8 mouse cellular contexts compared by ENCODE assay signal in the genomic region with DNA sequence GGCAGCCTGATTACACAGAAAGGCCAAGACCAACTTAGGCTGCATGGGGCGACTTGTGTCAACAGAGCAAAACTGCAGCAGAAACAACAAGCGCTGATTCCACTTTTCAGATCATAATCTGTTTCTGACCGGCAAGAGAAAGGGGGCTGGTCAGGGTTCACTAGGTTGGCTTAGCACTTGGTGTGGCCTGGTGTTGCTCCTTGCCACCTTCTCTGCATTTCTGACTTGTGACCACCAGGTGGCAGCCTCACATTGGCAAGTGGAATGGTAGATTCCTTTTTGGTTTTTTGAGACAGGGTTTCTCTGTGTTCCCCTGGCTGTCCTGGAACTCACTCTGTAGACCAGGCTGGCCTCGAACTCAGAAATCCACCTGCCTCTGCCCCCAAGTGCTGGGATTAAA. TPM values are rescaled to one million over a fixed set of nuclear protein-coding genes. Genes with fewer than 3 reads are reported as not detected.
DNase-seq lines count a peak whose midpoint lies in the region; TF ChIP-seq lines count a peak whose summit lies in the region.

No protein-coding gene starts in this region.

- WGBS in thymus, adult 2 months = 34% methylated on average over 4 of the region's 4 CpGs

- no peaks in the 10 kb centered on the region for H3K36me3 ChIP-seq in thymus, adult 2 months (ENCODE audit: control insufficient read depth, insufficient read depth, low read length)

- DNase-seq in 416B (ENCODE audit: low read depth) = peak; percentile 80
- DNase-seq in R1 (ENCODE audit: low read depth, low spot score) = peak; percentile 86
- peak; percentile 85 to 91 for DNase-seq in cerebellum, postnatal 14 days
- DNase-seq in gastrocnemius, postnatal 25 days = peak; percentile 52
- peak; percentile 75 to 91 for DNase-seq in kidney, postnatal 36 days
- DNase-seq in lung, adult 18-20 months = peak; percentile 59 to 71
- peak; percentile 32 for DNase-seq in ovary, adult 18-20 months (ENCODE audit: low spot score)
- peak; percentile 74 for DNase-seq in thymus, adult 2 months

- H3K27me3 ChIP-seq in thymus, adult 2 months (ENCODE audit: control insufficient read depth, insufficient read depth, low read length) = no peaks in the 10 kb centered on the region

- H3K4me1 ChIP-seq in thymus, adult 2 months (replicated peaks; ENCODE audit: control insufficient read depth, insufficient read depth, low read length) = no peaks in the 10 kb centered on the region

- H3K27ac ChIP-seq in thymus, adult 2 months (ENCODE audit: control insufficient read depth, insufficient read depth, low read length) = no peak overlapping the region

- peak; percentile 68; the same call in 1 of the 2 replicates for TF ChIP-seq CTCF in thymus, adult 2 months (IDR thresholded peaks at IDR 0.05; ENCODE audit: borderline replicate concordance, control insufficient read depth, extremely low read depth, insufficient read depth, low read length, poor library complexity)

- TF ChIP-seq POLR2A in thymus, adult 2 months (IDR thresholded peaks at IDR 0.05; ENCODE audit: control insufficient read depth, extremely low read depth, insufficient read depth, low read length, poor library complexity) = no peak

- H3K4me3 ChIP-seq in thymus, adult 2 months (ENCODE audit: control insufficient read depth, insufficient read depth, low read length) = no peak overlapping the region

RNA-seq across cellular contexts. Expression of gene Slc28a1, which starts 47.7 kb away (rescaled TPM):
- total RNA-seq in gastrocnemius, postnatal 25 days (2021) = under 1 TPM; 0.19 to 0.20 TPM
- polyA plus RNA-seq in thymus, adult 2 months (2012; rRNA removed) = 0.15 and 0.24 TPM in 2 replicates

RNA-seq across cellular contexts. Expression of gene Pde8a, which starts 51.1 kb away (rescaled TPM):
- total RNA-seq in gastrocnemius, postnatal 25 days (2021) = 1 to 10 TPM; 5.2 to 8.3 TPM
- polyA plus RNA-seq in thymus, adult 2 months (2012; rRNA removed) = 3.0 and 3.5 TPM in 2 replicates

Comparison
In these comparisons a context has a peak if more than half of its experiments do, and no peak if none do; other contexts are left out.
1. DNase-seq: peak in every context shown above with its lines; median percentile 88 in cerebellum, postnatal 14 days; 86 in R1; 83 in kidney, postnatal 36 days; 80 in 416B; 74 in thymus, adult 2 months; 65 in lung, adult 18-20 months; 52 in gastrocnemius, postnatal 25 days; 32 in ovary, adult 18-20 months.